Mouse (Mus musculus): ENCODE measurements around the gene Sycp2l. TPM values are rescaled to one million over a fixed set of nuclear protein-coding genes. Genes with fewer than 3 reads are reported as not detected.

Gene Sycp2l
- polyA plus RNA-seq, 1 experiment from 2014 or later = not detected

- H3K27ac ChIP-seq = no peak overlapping the region
- no peak for ATAC-seq (replicated peaks; ENCODE audit: low FRiP score)
- peaks cover 8% of the 10 kb centered on the region; the same call in 1 of the 2 replicates for H3K27me3 ChIP-seq
- no peaks in the 10 kb centered on the region for H3K4me1 ChIP-seq
- H3K36me3 ChIP-seq = no peaks in the 10 kb centered on the region
- H3K9me3 ChIP-seq (replicated peaks) = no peaks in the 10 kb centered on the region
- 38% methylated on average over 10 of the region's 10 CpGs for WGBS
- H3K4me3 ChIP-seq (replicated peaks) = no peak overlapping the region
- H3K9ac ChIP-seq = no peak overlapping the region
- H3K4me2 ChIP-seq = no peak overlapping the region
Measured at GRCm38 (mm10) chr13:41091271-41091670, 22.8 kb upstream of the Sycp2l start.

DNA sequence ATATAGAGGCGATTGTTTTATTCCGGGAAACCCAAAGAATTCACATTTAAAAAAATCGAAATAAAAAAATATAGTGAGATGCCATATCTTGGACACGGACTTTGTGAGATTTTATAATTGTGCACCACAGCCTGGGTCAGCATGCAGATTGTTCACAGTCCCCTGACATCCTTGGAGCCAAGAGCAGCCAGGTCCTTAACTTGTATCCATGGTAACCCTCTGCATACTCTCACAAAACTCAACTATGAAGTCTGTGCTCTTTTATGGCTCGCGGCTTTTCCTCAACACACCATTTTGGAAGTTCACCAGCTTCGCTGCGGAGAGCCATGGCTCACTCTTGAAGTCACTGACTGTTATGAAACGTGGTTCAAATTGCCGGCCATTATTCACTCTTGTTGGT lies 19.9 kb upstream of the Sycp2l start:
- H3K27ac ChIP-seq = no peak overlapping the region
- H3K27me3 ChIP-seq = peaks cover 8% of the 10 kb centered on the region; the same call in 1 of the 2 replicates
- H3K4me3 ChIP-seq (replicated peaks) = no peak overlapping the region
- no peak for ATAC-seq (replicated peaks; ENCODE audit: low FRiP score)
- no peak overlapping the region for H3K9ac ChIP-seq
- WGBS = 85% methylated on average over 10 of the region's 10 CpGs
- H3K4me1 ChIP-seq = no peaks in the 10 kb centered on the region
- H3K4me2 ChIP-seq = no peak overlapping the region
- no peaks in the 10 kb centered on the region for H3K9me3 ChIP-seq (replicated peaks)
- no peaks in the 10 kb centered on the region for H3K36me3 ChIP-seq

- no peaks in the 10 kb centered on the region for H3K36me3 ChIP-seq
- H3K27ac ChIP-seq = no peak overlapping the region
- peaks cover 4% of the 10 kb centered on the region; the same call in 1 of the 2 replicates for H3K27me3 ChIP-seq
- no peaks in the 10 kb centered on the region for H3K4me1 ChIP-seq
- H3K9me3 ChIP-seq (replicated peaks) = no peaks in the 10 kb centered on the region
- no peak overlapping the region for H3K4me3 ChIP-seq (replicated peaks)
- H3K4me2 ChIP-seq = no peak overlapping the region
- WGBS = 71% methylated on average over 16 of the region's 16 CpGs
- ATAC-seq (replicated peaks; ENCODE audit: low FRiP score) = no peak
- no peak overlapping the region for H3K9ac ChIP-seq
Measured at GRCm38 (mm10) chr13:41097324-41098058, 16.6 kb upstream of the Sycp2l start.

- Histone ChIP-seq H3K9ac (no peak overlapping the region), H3K4me1 (no peaks in the 10 kb centered on the region), H3K27ac (no peak overlapping the region), H3K9me3 (replicated peaks) (no peaks in the 10 kb centered on the region), H3K36me3 (no peaks in the 10 kb centered on the region), H3K4me2 (no peak overlapping the region), H3K27me3 (0 out of 2 replicates have a peak, but pooled peaks cover under 1% of the 10 kb centered on the region), H3K4me3 (replicated peaks) (no peak overlapping the region)
- 90% methylated on average over 15 of the region's 15 CpGs for WGBS
- ATAC-seq (replicated peaks; ENCODE audit: low FRiP score) = no peak
Measured at GRCm38 (mm10) chr13:41098325-41098724, 15.8 kb upstream of the Sycp2l start.

- H3K4me1 ChIP-seq = no peaks in the 10 kb centered on the region
- no peaks in the 10 kb centered on the region for H3K36me3 ChIP-seq
- H3K27me3 ChIP-seq = no peaks in the 10 kb centered on the region
- no peak overlapping the region for H3K4me2 ChIP-seq
- H3K9me3 ChIP-seq (replicated peaks) = no peaks in the 10 kb centered on the region
- H3K27ac ChIP-seq = no peak overlapping the region
- no peak for ATAC-seq (replicated peaks; ENCODE audit: low FRiP score)
- 93% methylated on average over 2 of the region's 2 CpGs for whole genome bisulfite sequencing
- H3K4me3 ChIP-seq (replicated peaks) = no peak overlapping the region
- H3K9ac ChIP-seq = no peak overlapping the region
Measured at GRCm38 (mm10) chr13:41100031-41100430, 14.1 kb upstream of the Sycp2l start.

DNA sequence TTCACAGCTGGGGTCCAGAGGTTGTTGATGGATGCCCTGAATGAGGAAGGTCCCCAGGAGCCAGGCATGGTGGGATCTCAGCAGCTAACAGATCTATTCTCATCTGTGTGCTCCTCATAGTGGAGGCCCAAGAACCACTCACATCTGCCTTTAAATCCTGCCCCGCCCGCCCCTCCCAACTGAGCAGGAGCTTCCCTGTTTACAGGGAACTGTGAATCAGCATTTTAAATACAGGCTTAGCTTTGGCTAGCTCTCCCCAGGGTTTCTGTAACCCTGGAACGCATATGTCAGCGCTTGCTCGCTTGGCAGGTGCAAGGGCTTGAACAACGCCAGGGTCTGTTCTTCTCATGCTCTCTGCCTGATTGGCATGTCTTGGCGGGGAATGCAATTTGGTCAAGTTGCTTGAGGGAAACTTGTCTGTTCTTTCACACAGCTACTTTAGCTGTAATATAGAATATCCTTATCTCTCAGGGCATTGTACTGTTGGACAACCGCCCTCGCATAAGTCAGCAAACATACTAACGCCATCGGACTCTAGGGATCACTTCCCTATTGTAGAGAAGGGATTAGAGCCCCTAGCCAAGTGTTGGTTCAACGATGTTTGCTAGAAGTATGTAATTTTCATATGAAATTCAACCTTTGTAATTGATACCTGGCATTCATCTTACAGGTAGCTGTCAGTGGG lies 10.1 kb upstream of the Sycp2l start:
- Histone ChIP-seq H3K9me3 (replicated peaks) (no peaks in the 10 kb centered on the region), H3K9ac (no peak overlapping the region), H3K4me2 (no peak overlapping the region), H3K27me3 (no peaks in the 10 kb centered on the region), H3K36me3 (no peaks in the 10 kb centered on the region), H3K4me1 (no peaks in the 10 kb centered on the region), H3K4me3 (replicated peaks) (no peak overlapping the region), H3K27ac (no peak overlapping the region)
- no peak for ATAC-seq (replicated peaks; ENCODE audit: low FRiP score)
- WGBS = 80% methylated on average over 12 of the region's 12 CpGs

DNA sequence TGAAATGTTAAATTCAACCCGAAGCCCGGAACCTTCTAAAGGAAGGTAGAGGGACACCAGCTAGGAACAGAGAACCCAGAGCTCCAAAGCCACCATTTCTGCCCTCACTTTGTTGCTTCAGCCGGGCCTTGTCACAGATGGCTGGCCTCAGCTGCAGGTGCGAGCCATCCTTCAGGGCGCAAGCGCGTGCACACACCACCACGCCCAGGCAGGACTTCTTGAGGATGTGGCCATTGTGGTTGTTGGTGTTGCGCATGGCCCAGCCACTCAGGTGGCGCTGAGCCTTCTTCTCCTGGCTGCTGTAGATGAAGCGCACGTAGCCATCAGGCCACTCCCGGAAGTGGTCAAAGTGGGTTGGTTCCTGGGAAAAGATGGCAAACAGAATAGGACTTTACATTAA lies 8.6 kb upstream of the Sycp2l start:
- Histone ChIP-seq H3K9me3 (replicated peaks) (no peaks in the 10 kb centered on the region), H3K4me1 (no peaks in the 10 kb centered on the region), H3K9ac (no peak overlapping the region), H3K27ac (no peak overlapping the region), H3K4me2 (no peak overlapping the region), H3K36me3 (no peaks in the 10 kb centered on the region), H3K27me3 (peaks cover 2% of the 10 kb centered on the region; the same call in 1 of the 2 replicates), H3K4me3 (replicated peaks) (no peak overlapping the region)
- ATAC-seq (replicated peaks; ENCODE audit: low FRiP score) = no peak
- 90% methylated on average over 13 of the region's 13 CpGs for WGBS

- no peaks in the 10 kb centered on the region; the same call in 1 of the 2 replicates for H3K4me1 ChIP-seq
- H3K9ac ChIP-seq = no peak within 1 kb of the TSS
- H3K27ac ChIP-seq = no peak within 1 kb of the TSS
- ATAC-seq (replicated peaks; ENCODE audit: low FRiP score) = no peak
- H3K4me2 ChIP-seq = no peak within 1 kb of the TSS
- 74% methylated on average over 3 of the region's 3 CpGs for WGBS
- peaks cover 36% of the 10 kb centered on the region for H3K27me3 ChIP-seq
- H3K9me3 ChIP-seq (replicated peaks) = no peaks in the 10 kb centered on the region
- no peaks in the 10 kb centered on the region for H3K36me3 ChIP-seq
- no peak within 1 kb of the TSS for H3K4me3 ChIP-seq (replicated peaks)
Measured at GRCm38 (mm10) chr13:41110935-41111334, 3.2 kb upstream of the Sycp2l start, which contains the start of gene Gcm2. Gcm2 (minus strand) TSS chr13:41111035.

GRCm38 (mm10) chr13:41119152-41119945 lies 5.2 kb downstream of the Sycp2l start:
- 28% methylated on average over 9 of the region's 9 CpGs for WGBS

GRCm38 (mm10) chr13:41123666-41124225 lies 9.6 kb downstream of the Sycp2l start:
- H3K4me2 ChIP-seq = no peak overlapping the region
- no peaks in the 10 kb centered on the region for H3K36me3 ChIP-seq
- H3K9ac ChIP-seq = no peak overlapping the region
- no peaks in the 10 kb centered on the region for H3K9me3 ChIP-seq (replicated peaks)
- ATAC-seq (replicated peaks; ENCODE audit: low FRiP score) = no peak
- no peak overlapping the region for H3K4me3 ChIP-seq (replicated peaks)
- no peaks in the 10 kb centered on the region for H3K4me1 ChIP-seq
- H3K27me3 ChIP-seq = no peaks in the 10 kb centered on the region
- WGBS = 89% methylated on average over 6 of the region's 6 CpGs
- H3K27ac ChIP-seq = no peak overlapping the region

More at GRCm38 (mm10) chr13:41119152-41119945, 5.2 kb downstream of the Sycp2l start:
- Histone ChIP-seq H3K27ac (no peak overlapping the region), H3K36me3 (no peaks in the 10 kb centered on the region), H3K9ac (no peak overlapping the region), H3K4me2 (no peak overlapping the region), H3K9me3 (replicated peaks) (no peaks in the 10 kb centered on the region), H3K27me3 (peaks cover 9% of the 10 kb centered on the region), H3K4me1 (no peaks in the 10 kb centered on the region; the same call in 1 of the 2 replicates), H3K4me3 (replicated peaks) (no peak overlapping the region)
- no peak for ATAC-seq (replicated peaks; ENCODE audit: low FRiP score)

DNA sequence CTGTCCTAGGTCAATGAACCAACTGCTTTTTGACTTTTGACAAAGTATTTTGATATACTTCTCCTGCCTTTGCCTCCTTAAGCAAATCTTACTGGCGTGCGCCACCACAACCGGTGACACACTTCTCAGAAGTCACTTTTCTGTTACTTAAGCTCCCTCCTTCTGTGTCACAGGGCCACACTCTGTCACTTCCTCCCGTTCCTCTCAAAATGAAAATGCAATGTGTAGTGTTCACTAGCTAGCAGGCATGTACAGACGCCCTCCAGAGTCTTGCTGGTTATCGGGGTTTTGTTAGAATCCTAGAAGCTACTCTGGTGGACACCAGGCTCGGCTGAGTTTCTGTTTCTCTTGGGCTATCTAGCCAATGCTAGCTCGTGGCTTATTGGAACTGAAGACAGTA lies 14.2 kb downstream of the Sycp2l start:
- no peak for ATAC-seq (replicated peaks; ENCODE audit: low FRiP score)
- H3K27me3 ChIP-seq = no peaks in the 10 kb centered on the region
- H3K4me2 ChIP-seq = no peak overlapping the region
- no peak overlapping the region for H3K4me3 ChIP-seq (replicated peaks)
- no peaks in the 10 kb centered on the region for H3K4me1 ChIP-seq
- H3K27ac ChIP-seq = no peak overlapping the region
- no peak overlapping the region for H3K9ac ChIP-seq
- no peaks in the 10 kb centered on the region for H3K9me3 ChIP-seq (replicated peaks)
- H3K36me3 ChIP-seq = no peaks in the 10 kb centered on the region
- 84% methylated on average over 8 of the region's 8 CpGs for WGBS

Measured in kidney, embryonic 15.5 days (tissue).